8 mouse cellular contexts compared by ENCODE assay signal in genomic region chr12:74316344-74316973, GRCm38 (mm10). TPM values are rescaled to one million over a fixed set of nuclear protein-coding genes. Genes with fewer than 3 reads are reported as not detected.
DNase-seq lines count a peak whose midpoint lies in the region; ATAC-seq and TF ChIP-seq lines count a peak whose summit lies in the region.

Gene Gm11042 (minus strand): TSS chr12:74316394.

- no peaks in the 10 kb centered on the region for H3K36me3 ChIP-seq in heart, embryonic 13.5 days
- no peaks in the 10 kb centered on the region for H3K36me3 ChIP-seq in liver, embryonic 12.5 days
- H3K36me3 ChIP-seq in stomach, postnatal 0 days (ENCODE audit: control insufficient read depth, insufficient read depth, low read length): no peaks in the 10 kb centered on the region

- 33% methylated on average over 15 of the region's 18 CpGs for WGBS in heart, embryonic 13.5 days
- WGBS in liver, embryonic 12.5 days (ENCODE audit: insufficient replicate concordance): 32% methylated on average over 17 of the region's 18 CpGs
- 33% methylated on average over 14 of the region's 18 CpGs for WGBS in stomach, postnatal 0 days

- no peak for TF ChIP-seq EP300 in stomach, postnatal 0 days (optimal IDR thresholded peaks at IDR 0.05)

- H3K27me3 ChIP-seq in heart, embryonic 13.5 days (replicated peaks): 0 out of 2 replicates have a peak, but pooled peaks cover 3% of the 10 kb centered on the region
- no peaks in the 10 kb centered on the region for H3K27me3 ChIP-seq in liver, embryonic 12.5 days (replicated peaks)
- H3K27me3 ChIP-seq in stomach, postnatal 0 days (ENCODE audit: control insufficient read depth, insufficient read depth, low read length): no peaks in the 10 kb centered on the region

- peak within 1 kb of the TSS; percentile 72 for H3K4me2 ChIP-seq in heart, embryonic 13.5 days
- peak within 1 kb of the TSS; percentile 58 for H3K4me2 ChIP-seq in liver, embryonic 12.5 days
- H3K4me2 ChIP-seq in stomach, postnatal 0 days (replicated peaks; ENCODE audit: low read depth): peak within 1 kb of the TSS; percentile 59

- H3K27ac ChIP-seq in heart, embryonic 13.5 days (replicated peaks): peak within 1 kb of the TSS; percentile 58; the same call in 1 of the 2 replicates
- H3K27ac ChIP-seq in liver, embryonic 12.5 days: no peak within 1 kb of the TSS
- 0 out of 2 replicates have a peak within 1 kb of the TSS, but pooled peaks have one; percentile 30 for H3K27ac ChIP-seq in stomach, postnatal 0 days (replicated peaks)

- H3K9ac ChIP-seq in heart, embryonic 13.5 days: peak within 1 kb of the TSS; percentile 84
- no peak within 1 kb of the TSS for H3K9ac ChIP-seq in liver, embryonic 12.5 days
- H3K9ac ChIP-seq in stomach, postnatal 0 days (ENCODE audit: low read length): peak within 1 kb of the TSS; percentile 59

- TF ChIP-seq CTCF in stomach, postnatal 0 days (IDR thresholded peaks at IDR 0.05; ENCODE audit: low read depth): no peak

- intact Hi-C loops in left cerebral cortex, postnatal 4 days (cut with DNase I): no loop called here

- peak within 1 kb of the TSS; percentile 66 for H3K4me3 ChIP-seq in heart, embryonic 13.5 days
- peak within 1 kb of the TSS; percentile 43 for H3K4me3 ChIP-seq in liver, embryonic 12.5 days
- H3K4me3 ChIP-seq in stomach, postnatal 0 days (ENCODE audit: low read depth, low read length): peak within 1 kb of the TSS; percentile 49

- no peaks in the 10 kb centered on the region for H3K4me1 ChIP-seq in heart, embryonic 13.5 days
- no peaks in the 10 kb centered on the region for H3K4me1 ChIP-seq in liver, embryonic 12.5 days
- H3K4me1 ChIP-seq in stomach, postnatal 0 days (replicated peaks; ENCODE audit: control insufficient read depth, insufficient read depth): no peaks in the 10 kb centered on the region

- ATAC-seq in heart, embryonic 13.5 days (ENCODE audit: extremely low read depth, insufficient number of reproducible peaks, low FRiP score, low TSS enrichment): no peak
- ATAC-seq in liver, embryonic 12.5 days: no peak
- ATAC-seq in stomach, postnatal 0 days (ENCODE audit: low FRiP score, low TSS enrichment): peak; percentile 58
- ATAC-seq in inflammation-experienced regulatory T-cells, adult 6 months: no peak

- H3K9me3 ChIP-seq in heart, embryonic 13.5 days: no peaks in the 10 kb centered on the region
- no peaks in the 10 kb centered on the region for H3K9me3 ChIP-seq in liver, embryonic 12.5 days (replicated peaks)
- no peaks in the 10 kb centered on the region for H3K9me3 ChIP-seq in stomach, postnatal 0 days (ENCODE audit: control insufficient read depth, low read length)

- DNase-seq in left cerebral cortex, postnatal 4 days: peak; percentile 19
- DNase-seq in left cerebral cortex, adult 8-10 months (ENCODE audit: low spot score in 2 of 2): no peak
- peak; percentile 39 for DNase-seq in cerebellum, adult 9-10 months
- DNase-seq in stomach, postnatal 0 days (ENCODE audit: low spot score): peak; percentile 33
- no peak for DNase-seq in urinary bladder, postnatal 4 days (ENCODE audit: low spot score in 2 of 2)

RNA-seq across cellular contexts. Expression of gene Gm11042, which starts in this region (rescaled TPM):
- not detected for total RNA-seq in left cerebral cortex, postnatal 4 days (2021)
- total RNA-seq in left cerebral cortex, adult 8-10 months (2022): not detected
- polyA plus RNA-seq in heart, embryonic 13.5 days (2015; fragmentation: Nextera tagmentation; extraction: Ambion mirVana): not detected in 2 replicates
- polyA plus RNA-seq in liver, embryonic 12.5 days (2016; fragmentation: Nextera tagmentation; extraction: Ambion mirVana): not detected in 2 replicates
- polyA plus RNA-seq in stomach, postnatal 0 days (2015; fragmentation: Nextera tagmentation; extraction: Ambion mirVana): not detected in 2 replicates
- polyA plus RNA-seq in inflammation-experienced regulatory T-cells, adult 6 months (2017; shearing (Covaris generic)): not detected

Comparison
In these comparisons a context has a peak if more than half of its experiments do, and no peak if none do; other contexts are left out.
1. Peak in DNase-seq in left cerebral cortex, postnatal 4 days; RNA of the gene not detected or under 1 TPM.
2. Peak in DNase-seq, ATAC-seq, H3K4me3 ChIP-seq, H3K27ac ChIP-seq, H3K9ac ChIP-seq and H3K4me2 ChIP-seq in stomach, postnatal 0 days; RNA of the gene not detected or under 1 TPM.